Mouse (Mus musculus): ENCODE data around the gene 2010111I01Rik.

- no peak for TF ChIP-seq CTCF (IDR thresholded peaks at IDR 0.05; ENCODE audit: control insufficient read depth, insufficient read depth, low read length)
- no peak for TF ChIP-seq POLR2A (IDR thresholded peaks at IDR 0.05; ENCODE audit: borderline replicate concordance, control insufficient read depth, low read depth, low read length)
Measured at GRCm38 (mm10) chr13:63290126-63290525, 325.4 kb downstream of the 2010111I01Rik start.
